Mouse (Mus musculus): ENCODE measurements around the gene Fam43a. TPM values are rescaled to one million over a fixed set of nuclear protein-coding genes. Genes with fewer than 3 reads are reported as not detected.

The Fam43a gene
- polyA plus RNA-seq, 1 experiment from 2014 or later: 8.5 TPM

DNA sequence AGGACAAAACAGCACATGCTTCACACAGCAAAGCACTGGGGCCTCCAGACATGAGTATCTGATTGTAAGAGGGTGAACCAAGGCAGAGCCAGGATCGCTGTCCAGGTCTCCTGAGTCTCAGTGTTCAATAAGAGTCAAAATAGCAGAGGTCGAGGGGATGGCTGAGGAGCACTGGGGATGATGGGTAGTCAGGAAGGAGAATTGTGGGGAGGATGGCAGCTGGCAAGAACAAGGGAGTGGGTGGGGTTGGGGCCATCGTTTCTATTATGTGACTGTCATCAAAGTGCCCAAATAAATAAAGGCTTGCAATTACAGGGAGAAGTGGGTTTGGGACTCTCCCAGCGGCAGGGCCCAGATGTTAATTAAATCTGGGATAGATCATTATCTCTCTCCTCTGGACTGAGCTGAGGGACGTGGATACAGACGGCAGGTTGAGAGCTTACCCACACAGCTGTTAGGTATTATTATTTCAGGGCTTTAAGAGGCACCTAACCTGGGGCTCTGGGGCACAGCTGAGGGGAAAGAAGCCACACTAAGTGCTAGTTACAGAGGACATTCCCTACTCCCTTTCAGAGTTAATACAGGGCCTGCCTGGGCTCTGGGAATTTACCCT lies 15.3 kb downstream of the Fam43a start:
- H3K27me3 ChIP-seq (ENCODE audit: control insufficient read depth, insufficient read depth, low read length): no peaks in the 10 kb centered on the region
- H3K4me1 ChIP-seq (ENCODE audit: control insufficient read depth in 2 of 2, insufficient read depth in 2 of 2, low read length in 2 of 2): no peaks in the 10 kb centered on the region
- no peak overlapping the region for H3K27ac ChIP-seq (replicated peaks in 1 of 2; ENCODE audit: control insufficient read depth in 1 of 2, insufficient read depth in 1 of 2, low read depth in 2 of 2, low read length in 2 of 2)
- H3K4me2 ChIP-seq (ENCODE audit: low read length): no peak overlapping the region
- no peaks in the 10 kb centered on the region for H3K36me3 ChIP-seq (ENCODE audit: control insufficient read depth, insufficient read depth, low read length)
- WGBS: 59% methylated on average over 6 of the region's 6 CpGs
- ATAC-seq (ENCODE audit: insufficient number of reproducible peaks, insufficient read depth, low FRiP score, low read depth): no peak
- no peak overlapping the region for H3K9ac ChIP-seq (ENCODE audit: low read length)
- H3K9me3 ChIP-seq (ENCODE audit: control insufficient read depth, low read length): no peaks in the 10 kb centered on the region
- no peak overlapping the region for H3K4me3 ChIP-seq (ENCODE audit: control insufficient read depth in 1 of 2, insufficient read depth in 1 of 2, low read depth in 1 of 2, low read length in 2 of 2)

- no peak overlapping the region for H3K4me2 ChIP-seq (ENCODE audit: low read length)
- WGBS: 75% methylated on average over 3 of the region's 3 CpGs
These were observed 16.8 kb downstream of the Fam43a start for GRCm38 (mm10) chr16:30616281-30616680.

GRCm38 (mm10) chr16:30623645-30624044 lies 24.1 kb downstream of the Fam43a start:
- no peak overlapping the region for H3K27ac ChIP-seq (replicated peaks in 1 of 2; ENCODE audit: control insufficient read depth in 1 of 2, insufficient read depth in 1 of 2, low read depth in 2 of 2, low read length in 2 of 2)
- no peaks in the 10 kb centered on the region for H3K9me3 ChIP-seq (ENCODE audit: control insufficient read depth, low read length)
- ATAC-seq (ENCODE audit: insufficient number of reproducible peaks, insufficient read depth, low FRiP score, low read depth): no peak
- peaks cover 0 to 3% of the 10 kb centered on the region in 2 experiments; a peak in 2 of 4 replicates for H3K4me1 ChIP-seq (ENCODE audit: control insufficient read depth in 2 of 2, insufficient read depth in 2 of 2, low read length in 2 of 2)
- H3K36me3 ChIP-seq (ENCODE audit: control insufficient read depth, insufficient read depth, low read length): no peaks in the 10 kb centered on the region
- H3K4me2 ChIP-seq (ENCODE audit: low read length): no peak overlapping the region
- H3K27me3 ChIP-seq (ENCODE audit: control insufficient read depth, insufficient read depth, low read length): no peaks in the 10 kb centered on the region
- 82% methylated on average over 7 of the region's 7 CpGs for WGBS
- H3K4me3 ChIP-seq (ENCODE audit: control insufficient read depth in 1 of 2, insufficient read depth in 1 of 2, low read depth in 1 of 2, low read length in 2 of 2): no peak overlapping the region
- no peak overlapping the region for H3K9ac ChIP-seq (ENCODE audit: low read length)

More at GRCm38 (mm10) chr16:30616281-30616680, 16.8 kb downstream of the Fam43a start:
- H3K27me3 ChIP-seq (ENCODE audit: control insufficient read depth, insufficient read depth, low read length): no peaks in the 10 kb centered on the region
- H3K9ac ChIP-seq (ENCODE audit: low read length): no peak overlapping the region
- no peak for ATAC-seq (ENCODE audit: insufficient number of reproducible peaks, insufficient read depth, low FRiP score, low read depth)
- H3K4me3 ChIP-seq (ENCODE audit: control insufficient read depth in 1 of 2, insufficient read depth in 1 of 2, low read depth in 1 of 2, low read length in 2 of 2): no peak overlapping the region
- H3K9me3 ChIP-seq (ENCODE audit: control insufficient read depth, low read length): no peaks in the 10 kb centered on the region
- H3K36me3 ChIP-seq (ENCODE audit: control insufficient read depth, insufficient read depth, low read length): no peaks in the 10 kb centered on the region
- no peaks in the 10 kb centered on the region for H3K4me1 ChIP-seq (ENCODE audit: control insufficient read depth in 2 of 2, insufficient read depth in 2 of 2, low read length in 2 of 2)
- no peak overlapping the region for H3K27ac ChIP-seq (replicated peaks in 1 of 2; ENCODE audit: control insufficient read depth in 1 of 2, insufficient read depth in 1 of 2, low read depth in 2 of 2, low read length in 2 of 2)

GRCm38 (mm10) chr16:30624640-30625039 lies 25.1 kb downstream of the Fam43a start:
- no peaks in the 10 kb centered on the region for H3K27me3 ChIP-seq (ENCODE audit: control insufficient read depth, insufficient read depth, low read length)
- H3K4me3 ChIP-seq (ENCODE audit: control insufficient read depth in 1 of 2, insufficient read depth in 1 of 2, low read depth in 1 of 2, low read length in 2 of 2): no peak overlapping the region
- H3K4me2 ChIP-seq (ENCODE audit: low read length): no peak overlapping the region
- no peaks in the 10 kb centered on the region for H3K36me3 ChIP-seq (ENCODE audit: control insufficient read depth, insufficient read depth, low read length)
- no peak overlapping the region for H3K9ac ChIP-seq (ENCODE audit: low read length)
- H3K4me1 ChIP-seq (ENCODE audit: control insufficient read depth in 2 of 2, insufficient read depth in 2 of 2, low read length in 2 of 2): peaks cover 0 to 3% of the 10 kb centered on the region in 2 experiments; a peak in 2 of 4 replicates
- no peak for ATAC-seq (ENCODE audit: insufficient number of reproducible peaks, insufficient read depth, low FRiP score, low read depth)
- 63% methylated on average over 2 of the region's 2 CpGs for WGBS
- no peak overlapping the region for H3K27ac ChIP-seq (replicated peaks in 1 of 2; ENCODE audit: control insufficient read depth in 1 of 2, insufficient read depth in 1 of 2, low read depth in 2 of 2, low read length in 2 of 2)
- H3K9me3 ChIP-seq (ENCODE audit: control insufficient read depth, low read length): no peaks in the 10 kb centered on the region

- no peak for ATAC-seq (ENCODE audit: insufficient number of reproducible peaks, insufficient read depth, low FRiP score, low read depth)
- Histone ChIP-seq H3K27ac (replicated peaks in 1 of 2; ENCODE audit: control insufficient read depth in 1 of 2, insufficient read depth in 1 of 2, low read depth in 2 of 2, low read length in 2 of 2) (peak overlapping the region in 1 of 2 experiments; percentile 0; a peak in 1 of 4 replicates), H3K4me2 (ENCODE audit: low read length) (no peak overlapping the region), H3K4me3 (ENCODE audit: control insufficient read depth in 1 of 2, insufficient read depth in 1 of 2, low read depth in 1 of 2, low read length in 2 of 2) (no peak overlapping the region), H3K36me3 (ENCODE audit: control insufficient read depth, insufficient read depth, low read length) (no peaks in the 10 kb centered on the region), H3K27me3 (ENCODE audit: control insufficient read depth, insufficient read depth, low read length) (no peaks in the 10 kb centered on the region), H3K4me1 (ENCODE audit: control insufficient read depth in 2 of 2, insufficient read depth in 2 of 2, low read length in 2 of 2) (peaks cover 0 to 3% of the 10 kb centered on the region in 2 experiments; a peak in 2 of 4 replicates), H3K9me3 (ENCODE audit: control insufficient read depth, low read length) (no peaks in the 10 kb centered on the region), H3K9ac (ENCODE audit: low read length) (no peak overlapping the region)
- WGBS: 44% methylated on average over 11 of the region's 11 CpGs
These were observed 28.2 kb downstream of the Fam43a start for GRCm38 (mm10) chr16:30627586-30628337.

GRCm38 (mm10) chr16:30628401-30628800 lies 28.9 kb downstream of the Fam43a start:
- 60% methylated on average over 6 of the region's 6 CpGs for WGBS
- Histone ChIP-seq H3K27ac (replicated peaks in 1 of 2; ENCODE audit: control insufficient read depth in 1 of 2, insufficient read depth in 1 of 2, low read depth in 2 of 2, low read length in 2 of 2) (no peak overlapping the region), H3K4me1 (ENCODE audit: control insufficient read depth in 2 of 2, insufficient read depth in 2 of 2, low read length in 2 of 2) (peaks cover 0 to 3% of the 10 kb centered on the region in 2 experiments; a peak in 2 of 4 replicates), H3K4me2 (ENCODE audit: low read length) (no peak overlapping the region), H3K9me3 (ENCODE audit: control insufficient read depth, low read length) (no peaks in the 10 kb centered on the region), H3K36me3 (ENCODE audit: control insufficient read depth, insufficient read depth, low read length) (no peaks in the 10 kb centered on the region), H3K27me3 (ENCODE audit: control insufficient read depth, insufficient read depth, low read length) (no peaks in the 10 kb centered on the region), H3K9ac (ENCODE audit: low read length) (no peak overlapping the region), H3K4me3 (ENCODE audit: control insufficient read depth in 1 of 2, insufficient read depth in 1 of 2, low read depth in 1 of 2, low read length in 2 of 2) (no peak overlapping the region)
- no peak for ATAC-seq (ENCODE audit: insufficient number of reproducible peaks, insufficient read depth, low FRiP score, low read depth)

DNA sequence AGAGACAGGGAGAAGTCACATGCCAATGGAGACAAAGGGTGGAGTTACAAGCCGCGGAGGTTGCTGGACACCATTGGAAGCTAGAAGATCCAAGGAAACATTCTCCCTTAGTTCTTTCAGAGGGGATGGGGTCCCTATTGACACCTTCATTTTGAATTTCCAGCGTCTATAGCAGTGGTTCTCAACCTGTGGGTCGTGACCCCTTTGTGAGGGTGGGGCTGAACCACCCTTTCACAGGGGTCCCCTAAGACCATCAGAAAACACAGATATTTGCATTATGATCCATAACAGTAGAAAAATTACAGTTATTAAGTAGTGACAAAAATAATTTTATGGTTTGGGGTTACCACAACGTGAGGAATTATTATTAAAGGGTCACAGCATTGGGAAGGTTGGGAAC lies 30.0 kb downstream of the Fam43a start:
- Histone ChIP-seq H3K4me1 (ENCODE audit: control insufficient read depth in 2 of 2, insufficient read depth in 2 of 2, low read length in 2 of 2) (peaks cover 0 to 3% of the 10 kb centered on the region in 2 experiments; a peak in 2 of 4 replicates), H3K27me3 (ENCODE audit: control insufficient read depth, insufficient read depth, low read length) (no peaks in the 10 kb centered on the region), H3K36me3 (ENCODE audit: control insufficient read depth, insufficient read depth, low read length) (no peaks in the 10 kb centered on the region), H3K9ac (ENCODE audit: low read length) (no peak overlapping the region), H3K4me3 (ENCODE audit: control insufficient read depth in 1 of 2, insufficient read depth in 1 of 2, low read depth in 1 of 2, low read length in 2 of 2) (no peak overlapping the region), H3K27ac (replicated peaks in 1 of 2; ENCODE audit: control insufficient read depth in 1 of 2, insufficient read depth in 1 of 2, low read depth in 2 of 2, low read length in 2 of 2) (no peak overlapping the region), H3K9me3 (ENCODE audit: control insufficient read depth, low read length) (no peaks in the 10 kb centered on the region), H3K4me2 (ENCODE audit: low read length) (no peak overlapping the region)
- ATAC-seq (ENCODE audit: insufficient number of reproducible peaks, insufficient read depth, low FRiP score, low read depth): no peak
- WGBS: 87% methylated on average over 5 of the region's 5 CpGs
